Mouse (Mus musculus) brain, embryonic 14.5 days (tissue): Measurements from ENCODE around the gene Map1lc3a. TPM values are rescaled to one million over a fixed set of nuclear protein-coding genes. Genes with fewer than 3 reads are reported as not detected.

Experiments used
- DNase-seq: peaks from one replicate; pipeline ENCODE4 v3.0.0-alpha.2; 2011; ENCODE audit warnings: low read depth
- CTCF ChIP-seq: fragments of 200-500 bp; IDR thresholded peaks from 2 replicates; pipeline ENCODE4 v1.5.1; 2012; ENCODE audit warnings: inconsistent platforms, mild to moderate bottlenecking, moderate library complexity, borderline replicate concordance; ENCODE audit not compliant: insufficient read depth, insufficient read length; ENCODE audit errors: extremely low read depth
- POLR2A ChIP-seq: fragments of 200-500 bp; IDR thresholded peaks from 2 replicates; pipeline ENCODE4 v1.6.1; 2012; ENCODE audit warnings: mild to moderate bottlenecking, inconsistent platforms, borderline replicate concordance; ENCODE audit not compliant: poor library complexity, insufficient read depth, insufficient read length, severe bottlenecking; ENCODE audit errors: extremely low read depth
- polyA plus RNA-seq: library from polyadenylated mRNA; depleted of rRNA; stranded (reverse); fragments of >200 nt; gene quantifications from 2 replicates; pipeline ENCODE4 v1.2.3, GENCODE M21; 2012

Gene Map1lc3a
- polyA plus RNA-seq, 1 experiment: 261 TPM

DNA sequence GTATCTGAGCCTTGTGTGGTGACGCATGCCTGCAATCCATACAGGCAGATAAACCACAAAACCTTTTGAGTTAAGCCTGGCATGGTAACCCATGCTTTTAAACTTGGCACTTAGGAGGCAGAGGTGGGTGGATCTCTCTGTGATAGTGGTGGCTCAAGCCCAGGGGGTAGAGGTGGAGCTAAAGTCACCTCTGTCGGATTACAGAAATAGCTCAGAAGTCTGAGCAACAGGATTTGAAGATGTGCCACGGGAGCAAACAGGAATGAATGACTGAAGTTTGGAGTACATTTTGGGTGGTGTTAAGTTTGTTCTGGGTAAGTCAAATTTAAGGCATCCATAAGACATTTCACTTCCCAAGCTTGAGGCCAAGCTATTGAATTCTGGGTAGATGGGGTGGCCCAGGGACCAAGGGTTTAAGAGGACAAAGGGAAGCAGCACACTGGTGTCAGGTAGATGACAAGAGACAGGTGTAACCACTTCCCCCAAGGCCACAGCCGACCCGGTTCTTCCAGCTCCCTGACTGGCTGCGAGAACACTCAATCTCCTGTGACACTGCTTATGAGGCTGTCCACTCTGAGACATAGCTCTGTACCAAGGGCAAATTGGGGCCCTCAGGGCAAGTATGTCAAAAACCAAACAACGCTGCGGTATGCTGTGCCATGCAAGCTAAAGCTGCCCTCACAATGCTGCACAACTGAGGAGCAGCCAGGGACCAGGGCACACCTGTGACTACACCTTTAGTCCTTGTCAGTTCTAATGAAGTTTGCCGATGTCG is 3.5 kb upstream of the Map1lc3a start:
- no peak for TF ChIP-seq POLR2A
- TF ChIP-seq CTCF: no peak
- DNase-seq: no peak

DNA sequence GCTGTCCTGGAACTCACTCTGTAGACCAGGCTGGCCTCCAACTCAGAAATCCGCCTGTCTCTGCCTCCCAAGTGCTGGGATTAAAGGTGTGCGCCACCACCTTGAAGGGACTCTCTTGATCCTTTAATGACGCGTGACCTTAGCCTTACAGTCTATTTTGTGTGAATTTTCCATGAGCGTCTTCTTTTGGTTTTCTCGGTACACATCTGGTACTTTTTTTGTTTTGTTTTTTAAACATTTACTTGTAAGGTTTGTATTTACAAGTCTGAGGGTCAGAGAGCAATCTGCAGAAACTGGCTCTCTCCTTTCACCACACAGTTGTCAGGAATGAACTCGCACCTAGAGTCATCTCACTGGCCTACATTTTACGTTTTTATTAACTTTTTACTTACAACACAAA is 2.5 kb upstream of the Map1lc3a start:
- TF ChIP-seq CTCF: no peak
- TF ChIP-seq POLR2A: no peak
- DNase-seq: no peak

DNA sequence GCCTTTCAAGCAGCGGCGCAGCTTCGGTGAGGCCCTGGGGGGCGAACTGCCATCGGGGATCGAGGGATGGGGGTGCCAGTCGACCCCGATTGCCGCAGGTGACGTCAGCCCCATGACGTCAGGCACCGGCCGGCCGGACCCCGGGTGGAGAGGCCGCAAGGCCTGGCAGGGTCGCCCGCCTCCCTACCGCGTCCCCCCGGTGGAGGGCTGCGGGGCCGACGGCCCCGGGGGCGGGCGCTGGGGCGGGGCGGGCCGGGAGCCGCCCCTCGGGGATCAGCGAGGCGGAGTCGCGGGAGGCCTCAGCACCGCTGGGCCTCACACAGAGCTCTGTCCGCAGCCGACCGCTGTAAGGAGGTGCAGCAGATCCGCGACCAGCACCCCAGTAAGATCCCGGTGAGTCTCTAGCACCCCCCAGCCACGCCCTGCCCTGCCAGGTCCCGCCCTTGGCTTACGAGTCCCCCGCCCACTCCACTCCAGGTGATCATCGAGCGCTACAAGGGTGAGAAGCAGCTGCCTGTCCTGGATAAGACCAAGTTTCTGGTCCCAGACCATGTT is 601 bp downstream of the Map1lc3a start:
- TF ChIP-seq CTCF (no peak), POLR2A (0 out of 2 replicates have a peak, but pooled peaks have one; percentile 3)
- DNase-seq: peak; percentile 50

DNA sequence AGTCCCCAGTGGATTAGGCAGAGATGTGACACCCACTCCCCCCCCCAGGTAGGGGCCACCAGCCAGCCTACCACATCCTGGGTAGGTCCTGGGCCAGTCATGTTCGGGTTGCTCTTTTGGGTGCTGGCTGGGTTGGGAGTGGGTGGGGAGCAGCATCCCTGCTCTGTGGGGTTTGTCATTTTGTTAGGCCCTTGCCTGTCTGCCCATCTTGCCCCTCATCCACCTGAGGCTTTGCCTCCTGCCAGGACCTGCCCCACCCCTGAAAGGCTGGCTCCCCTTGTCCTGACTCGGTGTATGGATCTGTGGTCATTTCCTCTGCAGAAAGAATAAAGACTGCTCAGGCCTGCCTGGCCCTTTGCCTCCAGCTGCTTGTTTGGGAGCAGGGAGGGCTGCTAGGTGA is 1.6 kb downstream of the Map1lc3a start:
- no peak for TF ChIP-seq POLR2A
- TF ChIP-seq CTCF: no peak
- DNase-seq: no peak

DNA sequence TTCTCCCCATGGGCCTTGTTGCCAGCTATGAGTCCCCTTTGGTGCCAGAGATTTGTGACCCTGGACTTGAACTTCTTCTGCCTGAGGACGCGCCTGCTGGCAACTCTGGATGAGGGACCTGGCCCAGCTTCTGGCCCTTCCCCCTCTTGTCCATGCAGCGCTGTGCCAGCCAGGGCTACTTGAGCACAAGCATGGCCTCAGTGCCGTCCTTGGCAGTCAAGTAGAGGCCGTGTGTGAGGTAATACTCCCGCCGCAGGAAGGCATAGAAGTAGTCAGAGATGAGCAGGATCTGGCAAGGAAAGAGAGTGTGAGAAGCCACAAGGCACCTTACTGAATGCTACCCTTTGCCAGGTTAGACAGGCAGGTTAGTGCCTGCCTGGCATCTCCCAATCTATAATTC is 2.3 kb downstream of the Map1lc3a start:
- no peak for TF ChIP-seq POLR2A
- no peak for DNase-seq

DNA sequence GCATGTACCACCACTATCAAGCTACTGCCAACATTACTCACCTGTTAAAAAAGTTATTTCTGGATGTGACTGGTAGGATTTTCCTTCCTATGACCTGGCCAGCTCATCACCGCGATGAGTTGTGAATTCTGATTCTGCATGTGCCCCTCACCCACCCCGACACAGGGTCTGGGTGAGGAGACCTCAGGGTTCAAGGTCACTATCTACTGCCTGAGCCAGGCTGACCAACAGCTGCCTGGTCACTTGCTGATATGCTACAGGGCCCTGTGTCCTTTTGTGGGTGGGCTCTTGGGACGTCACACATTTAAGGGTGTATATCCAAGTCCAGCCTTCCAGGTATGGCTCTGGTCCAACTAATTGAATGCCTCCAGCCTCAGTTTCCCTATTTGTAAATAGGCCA is 3.1 kb downstream of the Map1lc3a start:
- DNase-seq: no peak
- no peak for TF ChIP-seq CTCF

DNA sequence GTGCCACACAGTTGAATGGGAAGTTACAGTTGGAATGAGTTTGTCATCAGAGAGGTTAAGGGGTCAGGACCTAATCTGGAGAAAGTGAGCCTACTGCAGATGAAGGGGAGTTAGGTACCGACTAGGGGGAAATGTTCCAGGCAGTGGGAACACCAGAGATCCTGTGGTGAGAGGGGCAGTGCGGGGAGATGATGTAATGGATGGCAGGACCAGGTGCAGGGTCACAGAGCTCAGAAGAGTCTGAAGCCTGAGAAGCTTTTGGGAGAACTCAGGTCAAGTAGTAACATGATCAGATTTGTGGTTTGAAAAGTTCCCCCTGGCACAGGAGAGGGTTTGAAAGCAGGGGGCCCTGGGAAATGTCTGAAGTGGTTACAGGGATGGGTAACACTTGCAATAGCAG is 4.0 kb downstream of the Map1lc3a start:
- TF ChIP-seq CTCF: no peak
- no peak for TF ChIP-seq POLR2A

DNA sequence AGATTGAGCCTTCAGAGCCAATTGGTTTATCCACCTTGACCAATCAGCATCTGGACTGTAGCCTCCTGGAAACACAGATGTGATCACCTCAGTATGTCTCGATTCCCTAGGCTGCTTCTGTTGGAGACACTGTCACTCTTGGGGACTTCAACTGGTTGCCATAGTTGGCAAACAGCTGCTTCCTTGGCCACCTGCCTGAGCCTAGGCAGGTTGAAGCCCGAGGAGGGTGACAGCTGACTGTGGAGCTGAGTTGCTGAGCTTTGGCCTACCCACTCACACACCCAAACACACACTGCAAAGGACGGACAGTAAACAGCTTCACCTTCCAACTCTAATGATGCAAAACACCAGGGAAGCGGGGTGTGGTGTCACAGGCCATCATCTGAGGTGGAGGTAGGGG is 7.7 kb downstream of the Map1lc3a start:
- no peak for DNase-seq
- TF ChIP-seq POLR2A (no peak), CTCF (no peak)

More for the DNA sequence above, 4.0 kb downstream of the Map1lc3a start:
- DNase-seq: no peak

DNA sequence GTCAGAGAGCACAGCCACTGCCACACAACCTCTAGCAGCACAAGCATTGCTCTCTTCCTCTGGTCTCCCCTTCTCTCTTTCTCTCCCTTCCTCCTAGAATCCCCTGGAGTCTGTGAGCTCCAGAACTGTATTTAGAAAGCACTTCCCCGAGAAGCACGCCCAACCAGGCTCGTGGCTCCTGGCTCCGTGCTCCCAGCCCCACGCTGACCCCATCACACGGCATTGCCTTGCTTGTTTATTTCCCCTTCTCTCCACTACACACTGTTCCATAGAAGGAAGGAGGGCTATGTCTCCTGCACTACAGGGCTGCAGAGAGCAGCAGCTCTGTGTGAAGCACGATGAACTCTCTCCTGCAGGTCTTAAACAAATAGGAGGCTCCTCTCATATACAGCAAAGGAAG is 8.6 kb downstream of the Map1lc3a start:
- DNase-seq: no peak
- TF ChIP-seq POLR2A: no peak
- TF ChIP-seq CTCF: no peak

DNA sequence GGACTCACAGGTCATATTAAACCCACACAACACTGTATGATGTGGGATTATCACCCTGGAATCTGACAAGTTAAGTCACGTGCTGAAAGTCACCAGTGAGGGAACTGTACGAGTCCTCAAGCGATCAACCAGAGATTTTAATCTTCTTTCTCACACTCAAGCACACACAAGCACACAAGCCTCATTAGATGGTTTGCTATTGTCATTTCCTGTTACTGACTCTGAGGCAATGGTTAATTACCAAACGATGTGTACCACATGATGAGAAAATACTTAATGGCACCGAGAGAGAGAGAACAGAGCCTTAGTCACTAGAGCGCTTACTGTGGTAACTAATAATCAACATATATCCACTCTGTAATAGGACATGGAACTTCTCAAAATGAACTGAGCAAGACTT is 9.6 kb downstream of the Map1lc3a start:
- no peak for TF ChIP-seq CTCF
- no peak for TF ChIP-seq POLR2A
- no peak for DNase-seq

DNA sequence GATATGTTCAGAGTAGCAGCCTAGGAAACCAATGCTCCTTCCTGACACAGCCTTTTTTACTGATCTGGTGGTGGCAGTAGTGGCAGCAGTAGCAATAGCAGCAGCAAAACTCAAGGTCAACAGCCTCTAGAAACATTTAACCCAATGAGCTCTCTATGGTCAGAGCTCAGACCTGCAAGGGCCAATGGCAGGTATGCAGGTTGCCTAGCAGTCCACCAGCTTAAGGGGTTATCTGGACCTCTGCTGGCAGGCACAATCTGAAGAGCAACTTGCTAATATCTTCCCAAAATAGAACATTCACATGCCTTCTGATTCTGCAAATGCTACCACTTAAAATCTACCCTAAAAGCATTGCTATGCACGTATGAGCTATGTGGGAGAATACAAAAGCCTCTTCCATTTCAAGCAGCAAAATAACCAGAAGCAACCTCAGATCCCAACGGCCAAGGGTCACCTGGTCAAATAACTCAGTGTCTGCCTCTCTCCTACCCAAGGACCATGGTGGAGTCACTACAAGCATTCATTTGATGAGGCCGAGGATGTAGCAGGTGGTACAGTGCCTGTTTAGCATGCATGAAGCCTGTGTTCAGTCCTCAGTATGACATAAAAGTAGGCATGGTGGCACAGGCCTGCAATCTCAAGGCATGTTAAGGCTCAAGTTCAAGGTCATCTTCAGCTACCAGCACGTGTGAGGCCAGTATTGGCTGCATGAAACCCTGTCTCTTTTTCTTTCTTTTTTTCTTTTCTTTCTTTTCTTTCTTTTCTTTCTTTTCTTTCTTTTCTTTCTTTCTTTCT is 11.6 kb downstream of the Map1lc3a start:
- no peak for DNase-seq
- TF ChIP-seq POLR2A (no peak), CTCF (no peak)

DNA sequence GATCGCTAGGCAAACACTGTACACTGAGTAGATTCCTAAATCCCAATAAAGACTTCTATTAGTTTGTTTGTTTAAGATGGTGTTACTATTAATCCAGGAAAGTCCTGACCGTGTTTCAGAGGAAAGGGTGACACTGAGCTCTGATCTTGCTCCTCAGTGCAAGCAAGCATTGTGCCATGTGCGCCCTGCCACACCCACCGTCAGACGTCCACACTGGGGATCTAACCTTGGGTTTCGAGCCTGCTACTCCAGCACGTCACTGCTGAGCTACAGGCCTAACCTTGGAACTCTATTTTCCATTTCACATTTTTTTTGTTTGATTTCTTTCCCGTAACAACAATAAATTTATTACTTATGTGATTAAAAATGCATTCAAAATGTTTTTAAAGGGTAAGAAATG is 14.0 kb downstream of the Map1lc3a start:
- DNase-seq: no peak
- TF ChIP-seq POLR2A (no peak), CTCF (no peak)

DNA sequence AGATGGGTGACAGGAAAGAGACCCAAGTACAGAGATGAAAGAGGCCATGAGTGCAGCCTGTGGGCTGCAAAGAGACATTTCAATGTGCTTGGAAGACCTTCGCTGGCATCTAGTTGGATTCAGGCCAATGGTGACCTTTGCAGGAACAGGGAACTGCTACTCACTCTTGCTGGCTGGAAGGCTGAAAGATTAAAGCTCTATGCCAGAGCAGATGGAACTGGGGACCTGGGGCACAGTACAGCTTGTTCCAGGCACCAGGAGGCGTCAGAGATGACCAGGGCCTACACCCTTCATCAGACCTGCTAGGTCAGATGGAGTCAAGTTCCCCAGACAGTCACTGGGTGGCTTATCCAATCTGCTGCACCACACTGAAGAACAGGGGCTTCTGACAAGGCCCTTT is 17.3 kb downstream of the Map1lc3a start:
- no peak for DNase-seq
- TF ChIP-seq POLR2A (no peak), CTCF (no peak)
